Mouse (Mus musculus): ENCODE results near the gene Agtpbp1.
"Not testable (repeated sequence)": the region's sequence is repeated elsewhere in the genome, so short reads cannot be mapped to it uniquely, and the experiment has no call there.

Gene Agtpbp1

GRCm38 (mm10) chr13:59485456-59485855, 99.6 kb downstream of the Agtpbp1 start:
- DNase-seq (ENCODE audit: low spot score in 2 of 2): no peak

DNA sequence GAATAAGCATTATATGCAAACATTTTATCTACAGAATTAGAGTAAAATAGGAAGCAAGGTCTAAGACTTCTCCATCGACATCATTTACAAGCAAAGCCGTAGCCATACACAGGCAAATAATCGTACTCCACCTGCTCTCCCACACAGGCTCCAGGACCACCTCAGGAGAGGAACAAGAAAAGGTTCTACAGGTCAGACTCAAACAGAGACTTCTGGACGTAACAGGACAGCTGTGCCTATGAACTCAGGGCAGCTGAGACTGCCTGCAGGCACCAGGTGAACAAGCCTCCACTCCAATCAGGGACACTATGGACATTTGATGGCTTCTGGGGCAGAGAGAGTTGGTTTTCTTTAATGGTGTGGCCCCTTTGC, 103.6 kb downstream of the Agtpbp1 start:
- DNase-seq (ENCODE audit: low spot score in 2 of 2): no peak

GRCm38 (mm10) chr13:59480599-59481483, 104.2 kb downstream of the Agtpbp1 start:
- DNase-seq (ENCODE audit: low spot score in 2 of 2): no peak

DNA sequence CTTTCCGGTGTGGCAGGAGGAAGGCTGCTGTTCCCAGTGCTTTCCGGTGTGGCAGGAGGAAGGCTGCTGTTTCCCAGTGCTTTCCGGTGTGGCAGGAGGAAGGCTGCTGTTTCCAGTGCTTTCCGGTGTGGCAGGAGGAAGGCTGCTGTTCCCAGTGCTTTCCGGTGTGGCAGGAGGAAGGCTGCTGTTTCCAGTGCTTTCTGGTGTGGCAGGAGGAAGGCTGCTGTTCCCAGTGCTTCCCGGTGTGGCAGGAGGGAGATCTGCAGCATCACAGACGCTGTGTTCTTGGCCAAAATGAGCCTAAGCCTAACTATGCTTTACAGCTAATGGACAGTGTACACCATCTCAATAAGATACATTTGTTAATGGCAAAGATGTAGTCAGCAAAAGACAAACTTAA, 107.1 kb downstream of the Agtpbp1 start:
- not testable (repeated sequence) for DNase-seq (ENCODE audit: low spot score in 2 of 2)

- DNase-seq (ENCODE audit: low spot score in 2 of 2): no peak
Measured at GRCm38 (mm10) chr13:59477451-59477850, 107.6 kb downstream of the Agtpbp1 start.

DNA sequence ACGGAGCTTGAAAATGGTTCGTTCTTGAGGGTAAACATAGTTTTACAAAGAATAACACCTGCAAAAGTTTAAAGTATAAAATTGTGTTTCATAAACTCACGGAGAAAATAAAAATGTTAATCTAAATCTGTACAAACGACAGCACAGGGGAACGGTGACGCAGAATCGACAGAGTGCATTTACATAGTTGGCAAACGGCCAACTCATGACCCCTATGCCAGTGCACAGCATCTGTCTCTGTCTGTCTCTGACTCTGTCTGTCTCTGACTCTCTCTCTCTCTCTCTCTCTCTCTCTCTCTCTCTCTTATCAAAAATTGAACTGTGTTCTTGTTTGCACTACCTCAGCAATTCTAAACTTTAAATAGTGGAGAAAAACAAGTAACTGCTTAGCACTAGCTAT, 110.1 kb downstream of the Agtpbp1 start:
- DNase-seq (ENCODE audit: low spot score in 2 of 2): no peak

GRCm38 (mm10) chr13:59473341-59473740, 111.7 kb downstream of the Agtpbp1 start:
- DNase-seq (ENCODE audit: low spot score in 2 of 2): no peak

- DNase-seq (ENCODE audit: low spot score in 2 of 2): no peak
Measured at GRCm38 (mm10) chr13:59472222-59472621, 112.8 kb downstream of the Agtpbp1 start.

GRCm38 (mm10) chr13:59469701-59470100, 115.3 kb downstream of the Agtpbp1 start:
- no peak for DNase-seq (ENCODE audit: low spot score in 2 of 2)

DNA sequence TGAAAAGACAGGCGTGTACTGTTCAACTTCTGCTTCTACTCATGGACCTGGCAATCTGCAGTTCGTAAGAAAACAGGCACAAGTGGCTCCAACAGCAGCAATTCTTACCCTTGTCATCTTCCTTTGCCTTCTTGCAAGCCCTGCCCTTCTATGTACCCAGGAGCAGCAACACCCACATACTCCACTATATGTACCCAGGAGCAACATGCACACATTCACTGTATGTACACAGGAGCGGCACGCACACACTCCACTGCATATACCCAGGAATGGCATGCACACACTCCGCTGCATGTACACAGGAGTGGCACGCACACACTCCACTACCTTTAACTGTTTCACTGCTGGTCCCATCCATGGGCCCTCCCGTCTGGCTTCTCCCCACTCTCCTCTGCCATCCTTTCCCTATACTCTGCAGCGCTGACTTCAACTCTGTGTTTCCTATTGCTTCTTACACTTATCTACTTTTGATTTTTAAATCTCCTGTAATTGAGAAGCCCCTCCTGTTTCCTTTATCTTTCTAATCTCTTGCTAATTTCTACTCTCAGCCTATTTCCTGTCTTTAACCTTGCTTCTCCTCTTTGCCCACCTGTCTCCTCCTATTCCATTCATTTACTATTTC, 116.7 kb downstream of the Agtpbp1 start:
- no peak for DNase-seq (ENCODE audit: low spot score in 2 of 2)

DNA sequence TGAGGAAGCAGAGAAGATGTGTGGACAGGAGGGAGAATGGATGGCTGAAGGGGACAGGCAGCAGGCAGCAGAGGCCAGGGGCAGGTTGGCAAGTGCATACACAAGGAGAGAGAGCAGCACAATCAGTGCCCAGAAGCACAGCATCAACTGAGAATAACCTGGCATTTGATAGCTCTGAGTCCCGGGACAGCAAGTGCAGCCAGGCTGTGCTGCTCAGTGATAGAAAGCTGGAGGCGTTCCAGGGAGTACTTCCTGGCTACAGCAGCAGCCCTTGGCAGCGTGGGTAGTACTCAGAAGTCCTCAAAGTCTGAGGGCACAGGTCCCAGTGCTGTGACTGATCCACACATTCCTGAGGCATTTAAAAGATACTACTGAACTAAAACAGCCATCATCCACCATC, 117.4 kb downstream of the Agtpbp1 start:
- DNase-seq (ENCODE audit: low spot score in 2 of 2): peak; percentile 60 to 83

GRCm38 (mm10) chr13:59460958-59461357, 124.1 kb downstream of the Agtpbp1 start:
- DNase-seq (ENCODE audit: low spot score in 2 of 2): peak in 1 of 2 experiments; percentile 25

- no peak for DNase-seq (ENCODE audit: low spot score in 2 of 2)
Measured at GRCm38 (mm10) chr13:59456203-59456602, 128.8 kb downstream of the Agtpbp1 start.

GRCm38 (mm10) chr13:59454001-59454785, 130.8 kb downstream of the Agtpbp1 start:
- DNase-seq (ENCODE audit: low spot score in 2 of 2): no peak

GRCm38 (mm10) chr13:59453582-59453981, 131.4 kb downstream of the Agtpbp1 start:
- no peak for DNase-seq (ENCODE audit: low spot score in 2 of 2)

GRCm38 (mm10) chr13:59453045-59453444, 132.0 kb downstream of the Agtpbp1 start:
- no peak for DNase-seq (ENCODE audit: low spot score in 2 of 2)

- DNase-seq (ENCODE audit: low spot score in 2 of 2): no peak
Measured at GRCm38 (mm10) chr13:59450840-59451239, 134.2 kb downstream of the Agtpbp1 start.

- no peak for DNase-seq (ENCODE audit: low spot score in 2 of 2)
Measured at GRCm38 (mm10) chr13:59447130-59447529, 137.9 kb downstream of the Agtpbp1 start.

- DNase-seq (ENCODE audit: low spot score in 2 of 2): no peak
Measured at GRCm38 (mm10) chr13:59445179-59445578, 139.8 kb downstream of the Agtpbp1 start.

GRCm38 (mm10) chr13:59444371-59444770, 140.7 kb downstream of the Agtpbp1 start:
- DNase-seq (ENCODE audit: low spot score in 2 of 2): no peak

DNA sequence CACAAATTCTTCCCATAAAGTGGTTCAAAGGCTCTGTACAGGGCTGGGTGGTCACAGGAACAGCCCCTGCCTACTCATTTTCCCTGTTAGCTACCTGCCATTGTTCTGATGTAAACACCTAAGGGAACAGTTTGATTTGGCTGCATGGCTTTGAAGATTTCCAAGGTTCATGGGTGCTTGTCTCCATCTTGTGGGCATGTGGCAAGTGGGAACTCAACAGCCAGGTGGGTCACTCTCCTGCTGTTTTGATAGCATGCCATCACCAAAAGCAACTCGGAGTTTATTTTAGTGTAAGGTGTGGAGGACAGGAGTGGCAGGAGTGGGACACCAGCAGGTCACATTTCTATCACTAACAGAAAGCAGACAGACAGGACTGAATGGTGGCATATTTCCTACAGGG, 145.3 kb downstream of the Agtpbp1 start:
- DNase-seq (ENCODE audit: low spot score in 2 of 2): no peak

GRCm38 (mm10) chr13:59434554-59434953, 150.5 kb downstream of the Agtpbp1 start:
- DNase-seq (ENCODE audit: low spot score in 2 of 2): no peak
